In the genomic region with DNA sequence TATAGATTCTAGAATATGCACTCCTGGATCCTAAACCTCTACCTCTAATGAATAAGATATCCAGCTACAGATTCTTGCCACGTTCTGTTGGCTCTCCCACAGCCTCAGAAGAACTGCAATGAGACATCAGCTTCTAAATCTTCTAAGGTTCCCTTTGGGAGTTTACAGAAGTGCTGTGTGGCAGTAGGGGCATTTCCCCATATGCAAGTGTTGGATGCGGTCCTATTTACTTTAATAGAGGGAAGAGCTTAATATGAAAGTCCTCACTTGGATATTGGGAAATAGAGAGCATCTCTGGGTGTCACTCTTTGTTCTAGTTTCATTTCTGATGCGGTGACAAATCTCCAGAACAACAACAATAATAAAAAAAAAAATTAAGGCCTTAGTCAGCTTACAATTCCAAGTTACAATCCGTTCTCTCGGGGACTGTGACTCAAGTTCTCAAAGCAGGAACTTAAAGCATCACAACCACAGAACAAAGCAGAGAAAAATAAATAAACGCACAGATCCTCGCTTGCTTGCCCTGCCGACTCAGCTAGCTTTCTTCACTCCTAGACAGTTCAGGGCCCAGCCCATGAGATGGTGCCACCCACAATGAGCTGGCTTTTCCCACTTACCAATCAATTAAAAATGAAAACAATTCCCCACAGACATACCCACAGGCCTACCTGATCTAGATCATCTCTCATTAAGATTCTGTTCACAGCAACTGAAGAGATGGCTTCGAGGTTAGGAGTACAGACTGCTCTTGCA, we compare ENCODE assay signal across 19 mouse cellular contexts.
DNase-seq lines count a peak whose midpoint lies in the region; ATAC-seq lines count a peak whose summit lies in the region.
"Had no signal": no experiment of that assay in that cellular context is flagged by ENCODE, and none has a peak within 500 bp of the region (broad histone marks: within the 10 kb centered on the region; RNA-seq: fewer than 3 reads in every experiment).

No protein-coding gene starts in this region.

- ATAC-seq in kidney, embryonic 14.5 days (ENCODE audit: low FRiP score, low TSS enrichment), result no peak
- peak; percentile 78 for ATAC-seq in megakaryocyte, adult 5-6 weeks (ENCODE audit: poor library complexity, severe bottlenecking)
- ATAC-seq: forebrain, embryonic 14.5 days; liver, embryonic 12.5 days; Patski had no signal

- no peaks in the 10 kb centered on the region for H3K9me3 ChIP-seq in kidney, embryonic 14.5 days (ENCODE audit: control insufficient read depth, low read length)
- H3K9me3 ChIP-seq: liver, embryonic 12.5 days; midbrain, embryonic 12.5 days; neural tube, embryonic 12.5 days had no signal

- WGBS in kidney, embryonic 14.5 days, result 56% methylated on average over 9 of the region's 9 CpGs

- DNase-seq in kidney, postnatal 4 days, result no peak
- DNase-seq in 3T3-L1 (ENCODE audit: low read depth, low spot score), result peak; percentile 12
- DNase-seq in Muller cell, postnatal 12 days (ENCODE audit: inconsistent ontology term), result peak; percentile 19
- DNase-seq in adrenal gland, postnatal 10 days, result no peak
- no peak for DNase-seq in right cerebral cortex, postnatal 4 days
- DNase-seq in cerebellum, postnatal 14 days, result no peak
- DNase-seq: cerebellum, adult 11-12 months; kidney, postnatal 10 days; retina, postnatal 1 day; spleen, adult 18-20 months; thymus, postnatal 25 days had no signal

- no peak overlapping the region for H3K4me2 ChIP-seq in kidney, embryonic 14.5 days (replicated peaks; ENCODE audit: low read depth, low read length)
- H3K4me2 ChIP-seq: heart, embryonic 11.5 days; liver, embryonic 12.5 days; midbrain, embryonic 12.5 days; neural tube, embryonic 12.5 days had no signal

- peaks cover 5% of the 10 kb centered on the region; the same call in 1 of the 2 replicates for H3K4me1 ChIP-seq in kidney, embryonic 14.5 days (ENCODE audit: control insufficient read depth, insufficient read depth, low read length)
- H3K4me1 ChIP-seq: midbrain, embryonic 12.5 days; neural tube, embryonic 12.5 days had no signal

- H3K4me3 ChIP-seq in kidney, embryonic 14.5 days (ENCODE audit: low read length), result no peak overlapping the region
- H3K4me3 ChIP-seq: liver, embryonic 12.5 days; midbrain, embryonic 12.5 days; neural tube, embryonic 12.5 days had no signal

- no peaks in the 10 kb centered on the region for H3K27me3 ChIP-seq in kidney, embryonic 14.5 days (ENCODE audit: control insufficient read depth, insufficient read depth, low read length)
- H3K27me3 ChIP-seq: liver, embryonic 12.5 days; midbrain, embryonic 12.5 days; neural tube, embryonic 12.5 days; Patski had no signal

- H3K36me3 ChIP-seq in kidney, embryonic 14.5 days (ENCODE audit: control insufficient read depth, insufficient read depth, low read length), result no peaks in the 10 kb centered on the region
- H3K36me3 ChIP-seq: liver, embryonic 12.5 days; midbrain, embryonic 12.5 days; neural tube, embryonic 12.5 days had no signal

- no peak overlapping the region for H3K9ac ChIP-seq in kidney, embryonic 14.5 days (ENCODE audit: low read depth, low read length)
- H3K9ac ChIP-seq: liver, embryonic 12.5 days; midbrain, embryonic 12.5 days; neural tube, embryonic 12.5 days had no signal

- 0 out of 2 replicates have a peak overlapping the region, but pooled peaks have one; percentile 11 for H3K27ac ChIP-seq in kidney, embryonic 14.5 days (ENCODE audit: low read depth, low read length)
- H3K27ac ChIP-seq: liver, embryonic 12.5 days; midbrain, embryonic 12.5 days; neural tube, embryonic 12.5 days had no signal

Comparison
In these comparisons a context has a peak if more than half of its experiments do, and no peak if none do; other contexts are left out.
1. DNase-seq: peak in 3T3-L1 (single experiment) and Muller cell, postnatal 12 days (single experiment); none in kidney, postnatal 4 days (0 of 2), adrenal gland, postnatal 10 days (single experiment), right cerebral cortex, postnatal 4 days (single experiment) and cerebellum, postnatal 14 days (0 of 2).